Mouse (Mus musculus): ENCODE data around the gene Exoc6b. TPM values are rescaled to one million over a fixed set of nuclear protein-coding genes. Genes with fewer than 3 reads are reported as not detected.
A peak's percentile ranks its signal among the peaks of the same experiment; 100 is the strongest.
"Not testable (repeated sequence)": the region's sequence is repeated elsewhere in the genome, so short reads cannot be mapped to it uniquely, and the experiment has no call there.

The Exoc6b gene
- polyA plus RNA-seq (2015; fragmentation: Nextera tagmentation; extraction: Ambion mirVana) = 16.2 and 17.6 TPM in 2 replicates

DNA sequence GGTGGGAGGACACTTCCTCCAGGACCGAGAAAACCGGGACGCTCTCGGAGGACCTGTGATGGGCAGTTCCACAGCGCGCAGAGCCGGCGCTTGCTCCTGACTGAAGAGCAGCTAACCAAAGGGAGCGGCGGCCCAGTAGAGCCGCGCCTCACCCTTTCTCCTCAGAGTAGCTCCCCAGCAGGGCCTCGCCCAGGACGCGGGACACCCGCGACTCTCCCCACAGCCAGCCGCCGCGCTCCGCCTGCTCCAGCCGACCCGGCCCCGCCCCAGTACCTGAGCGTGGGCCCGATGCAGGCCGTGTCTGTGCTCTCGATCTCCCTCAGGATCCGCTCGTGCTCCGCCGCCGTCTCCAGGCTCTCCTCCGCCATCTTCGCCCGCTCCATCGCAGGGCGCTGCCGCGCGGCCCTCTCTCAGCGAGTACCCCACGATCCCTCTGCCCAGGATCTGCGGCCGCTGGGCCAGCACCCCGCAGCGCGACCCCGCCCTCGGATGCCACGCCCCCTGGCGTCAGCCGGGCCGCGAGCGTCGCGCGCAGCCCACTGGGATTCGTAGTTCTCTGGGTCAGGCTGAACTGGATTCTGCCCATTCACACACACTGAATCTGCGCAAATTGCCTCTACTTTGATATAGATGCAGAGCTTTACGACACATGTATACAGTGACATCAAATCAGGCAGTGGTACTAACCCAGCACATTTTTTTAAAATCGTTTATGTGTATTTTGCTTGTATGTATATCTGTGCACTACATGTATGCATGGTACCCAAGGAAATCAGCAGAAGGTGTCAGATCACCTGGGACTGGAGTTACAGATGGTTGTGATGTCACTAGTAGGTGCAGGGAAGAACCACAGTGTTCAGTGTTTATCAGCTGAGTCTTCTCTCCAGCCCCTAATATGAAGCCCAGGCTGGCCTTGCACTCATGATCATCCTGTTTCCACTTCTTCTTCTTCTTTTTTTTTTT, at the start of gene Exoc6b:
Exoc6b (minus strand) TSS at position 491 of the 963 bp plus-strand sequence.
- Histone ChIP-seq H3K27me3 (ENCODE audit: control insufficient read depth, insufficient read depth, low read length) (no peaks in the 10 kb centered on the region), H3K27ac (ENCODE audit: low read length) (peak within 1 kb of the TSS; percentile 74), H3K9ac (ENCODE audit: low read length) (peak within 1 kb of the TSS; percentile 78), H3K4me1 (ENCODE audit: control insufficient read depth, insufficient read depth, low read length) (peaks cover 5% of the 10 kb centered on the region), H3K9me3 (replicated peaks; ENCODE audit: control insufficient read depth, low read length) (no peaks in the 10 kb centered on the region), H3K4me2 (ENCODE audit: low read depth, low read length) (peak within 1 kb of the TSS; percentile 78), H3K36me3 (ENCODE audit: control insufficient read depth, insufficient read depth) (no peaks in the 10 kb centered on the region), H3K4me3 (ENCODE audit: low read length) (peak within 1 kb of the TSS; percentile 68)
- ATAC-seq (replicated peaks; ENCODE audit: extremely low read depth, insufficient read depth, low FRiP score) = peak; percentile 93
- WGBS = under 1% methylated on average over 63 of the region's 63 CpGs

DNA sequence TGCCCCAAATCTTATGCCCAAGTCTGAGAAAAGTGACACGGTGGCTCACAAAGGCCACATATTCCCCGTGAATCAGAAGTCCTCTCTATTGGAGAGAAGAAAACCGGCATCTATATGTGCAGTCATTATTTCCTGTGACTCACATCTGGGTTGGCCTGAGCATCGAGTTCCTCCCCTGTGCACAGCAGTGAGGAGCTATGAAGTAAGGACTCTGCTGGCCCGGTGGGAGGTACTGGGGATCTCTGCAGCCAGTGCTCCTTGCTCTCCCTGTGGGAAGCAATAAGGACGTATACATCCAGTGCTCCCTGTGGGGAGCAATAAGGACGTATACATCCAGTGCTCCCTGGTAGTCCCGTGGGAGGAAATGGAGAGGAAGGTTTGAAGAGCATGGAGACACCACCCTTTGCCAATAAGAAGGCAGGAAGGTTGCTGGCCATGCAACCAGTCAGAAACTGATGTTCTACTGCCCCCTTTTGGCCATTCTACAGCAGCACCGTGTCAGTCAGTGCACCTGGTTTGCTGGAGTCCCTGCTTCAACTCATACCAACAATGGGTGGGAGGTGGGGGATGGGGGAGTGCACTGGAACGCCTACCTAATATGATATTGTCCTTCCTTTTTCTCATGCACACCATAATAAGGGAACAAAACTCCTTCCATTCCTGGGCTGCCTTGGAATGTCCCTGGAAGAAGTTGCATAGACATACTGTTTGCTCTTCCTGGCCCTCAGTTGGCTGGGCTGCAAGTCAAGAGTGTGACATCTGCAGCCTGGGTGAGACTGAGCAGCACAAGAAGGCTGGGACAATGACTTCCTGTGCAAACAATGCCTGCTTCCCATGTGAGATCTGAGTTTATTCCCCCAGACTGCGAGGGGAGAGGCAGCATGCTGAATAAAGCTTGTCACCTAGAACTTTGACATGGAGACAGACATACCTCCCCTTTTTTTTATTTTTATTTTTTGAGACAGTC, 48.5 kb upstream of the Exoc6b start:
- not testable (repeated sequence) for H3K9me3 ChIP-seq (replicated peaks; ENCODE audit: control insufficient read depth, low read length); H3K4me3 ChIP-seq (ENCODE audit: low read length); H3K36me3 ChIP-seq (ENCODE audit: control insufficient read depth, insufficient read depth); H3K4me2 ChIP-seq (ENCODE audit: low read depth, low read length); H3K4me1 ChIP-seq (ENCODE audit: control insufficient read depth, insufficient read depth, low read length); H3K27ac ChIP-seq (ENCODE audit: low read length); H3K27me3 ChIP-seq (ENCODE audit: control insufficient read depth, insufficient read depth, low read length); H3K9ac ChIP-seq (ENCODE audit: low read length)
- peak; percentile 70 for ATAC-seq (replicated peaks; ENCODE audit: extremely low read depth, insufficient read depth, low FRiP score)
- 35% methylated on average over 8 of the region's 11 CpGs for WGBS

DNA sequence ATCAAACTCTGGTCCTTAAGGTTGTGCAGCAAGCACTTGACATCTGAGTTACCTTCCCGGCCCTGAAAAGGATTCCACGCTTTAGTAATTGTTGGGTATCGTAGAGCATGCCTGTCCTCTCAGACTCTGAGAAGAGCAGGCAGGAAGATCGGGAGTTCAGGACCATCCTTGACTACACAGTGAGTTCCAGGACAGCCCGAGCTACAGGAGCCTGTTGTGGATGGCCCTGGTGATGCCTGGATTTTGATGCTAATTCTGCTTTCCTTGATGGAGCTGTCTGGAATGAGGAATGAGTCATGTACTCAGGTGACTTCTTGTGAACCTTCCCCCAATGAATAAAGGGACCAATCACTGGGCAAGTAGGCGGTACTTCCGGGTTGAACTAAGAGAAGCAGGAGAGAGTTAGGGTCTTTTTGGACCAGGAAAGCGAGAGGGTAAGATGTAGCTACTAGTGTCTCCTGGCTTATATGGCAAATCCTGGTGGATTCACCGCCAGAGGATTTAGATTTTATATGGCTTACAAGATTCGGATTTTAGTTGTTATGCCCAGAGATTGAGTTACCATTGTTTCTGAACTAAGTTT, 35.8 kb upstream of the Exoc6b start:
- no peaks in the 10 kb centered on the region for H3K27me3 ChIP-seq (ENCODE audit: control insufficient read depth, insufficient read depth, low read length)
- no peak overlapping the region for H3K27ac ChIP-seq (ENCODE audit: low read length)
- 87% methylated on average over 10 of the region's 10 CpGs for WGBS
- no peak overlapping the region for H3K9ac ChIP-seq (ENCODE audit: low read length)
- no peak overlapping the region for H3K4me2 ChIP-seq (ENCODE audit: low read depth, low read length)
- no peak for ATAC-seq (replicated peaks; ENCODE audit: extremely low read depth, insufficient read depth, low FRiP score)
- H3K36me3 ChIP-seq (ENCODE audit: control insufficient read depth, insufficient read depth) = no peaks in the 10 kb centered on the region
- no peaks in the 10 kb centered on the region for H3K9me3 ChIP-seq (replicated peaks; ENCODE audit: control insufficient read depth, low read length)
- no peaks in the 10 kb centered on the region for H3K4me1 ChIP-seq (ENCODE audit: control insufficient read depth, insufficient read depth, low read length)
- H3K4me3 ChIP-seq (ENCODE audit: low read length) = no peak overlapping the region

DNA sequence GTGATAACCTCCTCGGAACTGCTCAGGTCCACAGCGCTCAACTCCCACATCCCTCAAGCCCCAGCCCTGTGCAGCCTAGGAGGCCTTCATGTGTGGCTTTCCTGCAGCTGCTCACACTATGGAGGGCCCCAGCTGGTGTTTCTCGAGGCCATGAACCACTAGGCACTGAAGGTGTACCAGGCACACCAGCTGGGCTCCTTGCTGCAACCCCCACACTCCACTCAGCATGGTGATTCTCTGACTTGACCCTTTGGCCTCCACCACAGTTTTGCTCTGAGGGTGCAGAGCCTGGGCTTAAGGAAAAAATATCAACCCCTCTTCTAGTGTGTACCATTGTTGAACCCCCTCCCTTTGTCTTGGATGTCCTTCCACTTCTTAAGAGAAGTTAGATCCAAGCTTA, 34.0 kb upstream of the Exoc6b start:
- 87% methylated on average over 3 of the region's 3 CpGs for WGBS
- H3K4me3 ChIP-seq (ENCODE audit: low read length) = no peak overlapping the region
- ATAC-seq (replicated peaks; ENCODE audit: extremely low read depth, insufficient read depth, low FRiP score) = no peak
- H3K27ac ChIP-seq (ENCODE audit: low read length) = no peak overlapping the region
- no peak overlapping the region for H3K4me2 ChIP-seq (ENCODE audit: low read depth, low read length)
- H3K9me3 ChIP-seq (replicated peaks; ENCODE audit: control insufficient read depth, low read length) = no peaks in the 10 kb centered on the region
- H3K36me3 ChIP-seq (ENCODE audit: control insufficient read depth, insufficient read depth) = no peaks in the 10 kb centered on the region
- H3K9ac ChIP-seq (ENCODE audit: low read length) = no peak overlapping the region
- no peaks in the 10 kb centered on the region for H3K4me1 ChIP-seq (ENCODE audit: control insufficient read depth, insufficient read depth, low read length)
- no peaks in the 10 kb centered on the region for H3K27me3 ChIP-seq (ENCODE audit: control insufficient read depth, insufficient read depth, low read length)

DNA sequence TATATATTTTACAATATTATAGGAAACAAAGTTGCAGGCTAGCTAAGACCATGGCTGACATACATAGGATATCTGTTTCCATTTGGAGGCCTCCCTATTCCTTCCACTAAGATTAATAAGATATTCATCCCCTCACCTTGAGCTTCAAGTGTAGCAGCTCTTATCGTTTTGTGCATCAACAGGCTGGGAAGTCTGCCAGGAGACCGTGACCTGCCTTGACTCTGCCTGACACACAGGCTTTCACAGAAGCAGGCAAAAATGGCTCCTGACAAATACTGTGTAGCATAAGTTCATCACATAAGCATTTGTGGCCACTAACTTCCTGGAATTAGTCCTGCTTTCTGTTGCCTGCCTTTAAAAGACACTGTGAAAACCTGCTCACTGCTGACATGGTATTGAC, 27.1 kb upstream of the Exoc6b start:
- H3K9ac ChIP-seq (ENCODE audit: low read length) = no peak overlapping the region
- no peaks in the 10 kb centered on the region for H3K4me1 ChIP-seq (ENCODE audit: control insufficient read depth, insufficient read depth, low read length)
- no peaks in the 10 kb centered on the region for H3K27me3 ChIP-seq (ENCODE audit: control insufficient read depth, insufficient read depth, low read length)
- H3K4me3 ChIP-seq (ENCODE audit: low read length) = no peak overlapping the region
- no peak overlapping the region for H3K27ac ChIP-seq (ENCODE audit: low read length)
- H3K4me2 ChIP-seq (ENCODE audit: low read depth, low read length) = no peak overlapping the region
- ATAC-seq (replicated peaks; ENCODE audit: extremely low read depth, insufficient read depth, low FRiP score) = no peak
- no peaks in the 10 kb centered on the region for H3K9me3 ChIP-seq (replicated peaks; ENCODE audit: control insufficient read depth, low read length)
- H3K36me3 ChIP-seq (ENCODE audit: control insufficient read depth, insufficient read depth) = no peaks in the 10 kb centered on the region
- WGBS = 55% methylated on average over 2 of the region's 2 CpGs

DNA sequence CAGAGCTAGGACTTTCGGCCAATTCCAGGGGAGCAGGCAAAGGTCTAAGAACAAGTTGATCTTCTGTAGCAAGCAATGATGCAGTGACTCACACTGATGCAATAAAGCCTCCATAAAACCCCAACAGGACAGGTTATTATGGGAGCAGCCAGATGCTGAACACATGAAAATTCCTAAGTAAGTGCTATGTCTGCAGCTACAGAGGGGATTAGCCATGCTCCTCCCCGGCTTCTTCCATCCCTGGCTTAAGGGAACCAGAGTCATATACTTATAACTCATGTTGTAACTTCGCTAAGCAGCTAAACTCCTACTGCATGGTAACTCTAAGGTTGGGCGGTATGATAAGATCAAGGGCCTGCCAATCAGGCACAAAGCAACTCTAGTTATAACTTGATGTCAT, 18.1 kb upstream of the Exoc6b start:
- Histone ChIP-seq H3K4me2 (ENCODE audit: low read depth, low read length) (no peak overlapping the region), H3K4me3 (ENCODE audit: low read length) (no peak overlapping the region), H3K36me3 (ENCODE audit: control insufficient read depth, insufficient read depth) (no peaks in the 10 kb centered on the region), H3K4me1 (ENCODE audit: control insufficient read depth, insufficient read depth, low read length) (no peaks in the 10 kb centered on the region), H3K9me3 (replicated peaks; ENCODE audit: control insufficient read depth, low read length) (no peaks in the 10 kb centered on the region), H3K9ac (ENCODE audit: low read length) (no peak overlapping the region), H3K27me3 (ENCODE audit: control insufficient read depth, insufficient read depth, low read length) (no peaks in the 10 kb centered on the region), H3K27ac (ENCODE audit: low read length) (no peak overlapping the region)
- no peak for ATAC-seq (replicated peaks; ENCODE audit: extremely low read depth, insufficient read depth, low FRiP score)
- WGBS = 72% methylated on average over 4 of the region's 4 CpGs

DNA sequence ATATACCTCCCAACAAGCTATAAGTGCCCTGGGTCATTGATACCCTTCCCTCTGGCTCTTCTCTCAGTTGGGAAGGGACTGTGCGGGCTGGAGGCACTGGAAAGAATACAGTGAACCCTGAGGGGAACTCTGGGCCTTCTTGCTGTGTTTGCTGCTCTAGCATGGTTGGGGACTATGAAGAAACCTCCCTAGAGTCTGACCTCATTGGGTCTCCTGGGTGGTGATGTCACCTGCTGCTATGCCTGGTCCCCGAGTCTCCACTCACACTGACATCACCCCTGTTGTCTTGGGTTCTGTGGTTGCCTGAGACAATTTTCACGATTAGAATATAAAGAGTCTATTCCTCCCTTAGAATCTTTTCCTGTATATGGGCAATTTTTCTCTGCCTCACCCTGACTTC, 17.3 kb upstream of the Exoc6b start:
- Histone ChIP-seq H3K4me1 (ENCODE audit: control insufficient read depth, insufficient read depth, low read length) (no peaks in the 10 kb centered on the region), H3K4me3 (ENCODE audit: low read length) (no peak overlapping the region), H3K9me3 (replicated peaks; ENCODE audit: control insufficient read depth, low read length) (no peaks in the 10 kb centered on the region), H3K27me3 (ENCODE audit: control insufficient read depth, insufficient read depth, low read length) (no peaks in the 10 kb centered on the region), H3K27ac (ENCODE audit: low read length) (no peak overlapping the region), H3K4me2 (ENCODE audit: low read depth, low read length) (no peak overlapping the region), H3K9ac (ENCODE audit: low read length) (no peak overlapping the region), H3K36me3 (ENCODE audit: control insufficient read depth, insufficient read depth) (no peaks in the 10 kb centered on the region)
- no peak for ATAC-seq (replicated peaks; ENCODE audit: extremely low read depth, insufficient read depth, low FRiP score)
- 45% methylated on average over 3 of the region's 3 CpGs for WGBS

DNA sequence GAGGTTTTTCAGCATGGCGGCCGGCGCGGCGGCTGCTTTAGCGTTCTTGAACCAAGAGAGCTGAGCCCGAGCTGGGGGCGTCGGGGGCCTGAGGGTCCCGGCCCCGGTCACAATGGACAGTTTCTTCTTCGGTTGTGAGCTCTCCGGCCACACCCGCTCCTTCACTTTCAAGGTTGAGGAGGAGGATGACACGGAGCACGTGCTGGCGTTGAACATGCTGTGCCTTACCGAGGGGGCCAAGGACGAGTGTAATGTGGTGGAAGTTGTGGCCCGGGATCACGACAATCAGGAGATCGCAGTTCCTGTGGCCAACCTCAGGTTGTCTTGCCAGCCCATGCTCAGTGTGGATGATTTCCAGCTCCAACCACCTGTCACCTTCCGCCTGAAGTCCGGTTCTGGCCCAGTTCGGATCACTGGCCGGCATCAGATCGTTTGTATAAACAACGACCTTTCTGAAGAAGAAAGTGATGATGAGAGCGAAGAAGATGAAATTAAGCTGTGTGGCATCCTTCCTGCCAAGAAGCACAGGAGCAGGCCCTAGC, 6.9 kb upstream of the Exoc6b start:
- not testable (repeated sequence) for H3K4me3 ChIP-seq (ENCODE audit: low read length); H3K9me3 ChIP-seq (replicated peaks; ENCODE audit: control insufficient read depth, low read length); H3K27me3 ChIP-seq (ENCODE audit: control insufficient read depth, insufficient read depth, low read length); H3K27ac ChIP-seq (ENCODE audit: low read length); H3K4me2 ChIP-seq (ENCODE audit: low read depth, low read length); H3K9ac ChIP-seq (ENCODE audit: low read length); ATAC-seq (replicated peaks; ENCODE audit: extremely low read depth, insufficient read depth, low FRiP score); H3K36me3 ChIP-seq (ENCODE audit: control insufficient read depth, insufficient read depth); H3K4me1 ChIP-seq (ENCODE audit: control insufficient read depth, insufficient read depth, low read length)
- WGBS = 77% methylated on average over 29 of the region's 29 CpGs

Data from heart, embryonic 16.5 days (tissue).